Mouse (Mus musculus): ENCODE measurements around the gene Rnf220.
A peak's percentile ranks its signal among the peaks of the same experiment; 100 is the strongest.

DNA sequence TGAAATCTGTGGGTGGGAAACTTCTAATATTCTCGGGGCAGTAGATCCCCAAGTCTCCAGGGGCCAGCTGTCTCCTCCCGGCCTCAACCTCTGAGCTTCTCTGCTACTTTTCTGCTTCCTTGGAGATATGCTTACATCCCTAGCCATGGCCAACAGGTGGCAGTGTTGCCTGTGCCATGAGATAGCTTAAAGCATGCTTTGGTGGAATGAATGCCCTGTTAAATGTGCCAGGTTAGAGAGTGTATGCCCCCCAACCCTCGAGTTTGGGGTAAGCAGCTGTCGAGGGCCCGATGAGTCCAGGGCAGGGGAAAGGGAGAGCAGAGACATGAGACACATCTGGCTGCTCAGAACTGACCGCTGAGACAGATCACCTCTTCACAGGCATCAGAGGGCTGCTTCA, 226.6 kb downstream of the Rnf220 start:
- TF ChIP-seq CTCF (IDR thresholded peaks at IDR 0.05; ENCODE audit: low read depth) (peak; percentile 95), EP300 (IDR thresholded peaks at IDR 0.05; ENCODE audit: low read depth) (no peak)
